Mouse (Mus musculus): Measurements from ENCODE around the gene Ppm1a.
A peak's percentile ranks its signal among the peaks of the same experiment; 100 is the strongest.
"Not testable (repeated sequence)": the region's sequence is repeated elsewhere in the genome, so short reads cannot be mapped to it uniquely, and the experiment has no call there.

The Ppm1a gene

GRCm38 (mm10) chr12:72761649-72762261, 4.5 kb downstream of the Ppm1a start:
- DNase-seq (ENCODE audit: low spot score in 2 of 2) = peak; percentile 17 to 25

GRCm38 (mm10) chr12:72762502-72762901, 5.2 kb downstream of the Ppm1a start:
- DNase-seq (ENCODE audit: low spot score in 2 of 2) = no peak

- DNase-seq (ENCODE audit: low spot score in 2 of 2) = no peak
Observed at GRCm38 (mm10) chr12:72763156-72763555, 5.9 kb downstream of the Ppm1a start.

GRCm38 (mm10) chr12:72767809-72768208, 10.6 kb downstream of the Ppm1a start:
- DNase-seq (ENCODE audit: low spot score in 2 of 2) = no peak

- DNase-seq (ENCODE audit: low spot score in 2 of 2) = no peak
Observed at GRCm38 (mm10) chr12:72768230-72768629, 11.0 kb downstream of the Ppm1a start.

- no peak for DNase-seq (ENCODE audit: low spot score in 2 of 2)
Observed at GRCm38 (mm10) chr12:72769546-72770230, 12.4 kb downstream of the Ppm1a start.

GRCm38 (mm10) chr12:72771153-72771552, 13.9 kb downstream of the Ppm1a start:
- no peak for DNase-seq (ENCODE audit: low spot score in 2 of 2)

- no peak for DNase-seq (ENCODE audit: low spot score in 2 of 2)
Observed at GRCm38 (mm10) chr12:72771711-72772110, 14.5 kb downstream of the Ppm1a start.

GRCm38 (mm10) chr12:72773921-72774320, 16.7 kb downstream of the Ppm1a start:
- DNase-seq (ENCODE audit: low spot score in 2 of 2) = no peak

GRCm38 (mm10) chr12:72777244-72777643, 20.0 kb downstream of the Ppm1a start:
- DNase-seq (ENCODE audit: low spot score in 2 of 2) = no peak

- DNase-seq (ENCODE audit: low spot score in 2 of 2) = no peak
Observed at GRCm38 (mm10) chr12:72780136-72780535, 22.9 kb downstream of the Ppm1a start.

- not testable (repeated sequence) for DNase-seq (ENCODE audit: low spot score in 2 of 2)
Observed at GRCm38 (mm10) chr12:72782786-72783185, 25.5 kb downstream of the Ppm1a start.

GRCm38 (mm10) chr12:72785183-72785930, 28.1 kb downstream of the Ppm1a start:
- DNase-seq (ENCODE audit: low spot score in 2 of 2) = no peak

- no peak for DNase-seq (ENCODE audit: low spot score in 2 of 2)
Observed at GRCm38 (mm10) chr12:72786551-72786950, 29.3 kb downstream of the Ppm1a start.

- no peak for DNase-seq (ENCODE audit: low spot score in 2 of 2)
Observed at GRCm38 (mm10) chr12:72786986-72787385, 29.7 kb downstream of the Ppm1a start.

- no peak for DNase-seq (ENCODE audit: low spot score in 2 of 2)
Observed at GRCm38 (mm10) chr12:72790538-72790937, 33.3 kb downstream of the Ppm1a start.

- no peak for DNase-seq (ENCODE audit: low spot score in 2 of 2)
Observed at GRCm38 (mm10) chr12:72792320-72793091, 35.3 kb downstream of the Ppm1a start.

GRCm38 (mm10) chr12:72793983-72794382, 36.7 kb downstream of the Ppm1a start:
- no peak for DNase-seq (ENCODE audit: low spot score in 2 of 2)

- peak; percentile 20 to 40 for DNase-seq (ENCODE audit: low spot score in 2 of 2)
Observed at GRCm38 (mm10) chr12:72809798-72810197, 52.5 kb downstream of the Ppm1a start.

GRCm38 (mm10) chr12:72811588-72811987, 54.3 kb downstream of the Ppm1a start:
- no peak for DNase-seq (ENCODE audit: low spot score in 2 of 2)

- DNase-seq (ENCODE audit: low spot score in 2 of 2) = peak; percentile 12 to 16
Observed at GRCm38 (mm10) chr12:72820940-72821431, 63.7 kb downstream of the Ppm1a start.

GRCm38 (mm10) chr12:72821589-72821988, 64.3 kb downstream of the Ppm1a start:
- no peak for DNase-seq (ENCODE audit: low spot score in 2 of 2)
